Mouse (Mus musculus) heart, embryonic 14.5 days (tissue): ENCODE results near the gene Srebf2. TPM values are rescaled to one million over a fixed set of nuclear protein-coding genes. Genes with fewer than 3 reads are reported as not detected.
A peak's percentile ranks its signal among the peaks of the same experiment; 100 is the strongest.

Experiments used
- ATAC-seq: fragments of 200-750 bp; cut with Nextera tagmentation; 2 replicates; pipeline ENCODE4 v1.8.0; 2017; ENCODE audit warnings: low read depth, moderate TSS enrichment; ENCODE audit not compliant: insufficient number of reproducible peaks, insufficient read depth, low FRiP score
- H3K27ac ChIP-seq, 2 experiments: fragments of 200-500 bp in 1 of 2; fragments of 300-500 bp in 1 of 2; sonication (generic) in 1 of 2; replicated peaks in 1 of 2; 2 replicates each; pipeline ENCODE4 v1.5.1; 2012 to 2014; ENCODE audit warnings: low read depth in 2 of 2, low read length in 2 of 2, control low read depth in 1 of 2, mild to moderate bottlenecking in 1 of 2, mixed read lengths in 1 of 2; ENCODE audit not compliant: control insufficient read depth in 1 of 2, insufficient read depth in 1 of 2
- H3K27me3 ChIP-seq: fragments of 300-500 bp; sonication (generic); 2 replicates; pipeline ENCODE4 v1.6.1; 2014; ENCODE audit warnings: mild to moderate bottlenecking, low read length, control low read depth; ENCODE audit not compliant: control insufficient read depth, insufficient read depth
- H3K36me3 ChIP-seq: fragments of 300-500 bp; sonication (generic); 2 replicates; pipeline ENCODE4 v1.6.1; 2014; ENCODE audit warnings: mild to moderate bottlenecking, control low read depth, low read length, mixed read lengths; ENCODE audit not compliant: control insufficient read depth, insufficient read depth
- H3K4me1 ChIP-seq, 2 experiments: fragments of 200-500 bp in 1 of 2; fragments of 300-500 bp in 1 of 2; sonication (generic) in 1 of 2; 2 replicates each; pipeline ENCODE4 v1.6.1; 2012 to 2014; ENCODE audit warnings: low read length in 2 of 2, control low read depth in 1 of 2, mixed read lengths in 1 of 2; ENCODE audit not compliant: control insufficient read depth in 2 of 2, insufficient read depth in 2 of 2
- H3K4me2 ChIP-seq: fragments of 300-500 bp; sonication (generic); 2 replicates; pipeline ENCODE4 v1.6.1; 2014; ENCODE audit warnings: mild to moderate bottlenecking, low read length
- H3K4me3 ChIP-seq, 2 experiments: fragments of 200-500 bp in 1 of 2; fragments of 300-500 bp in 1 of 2; sonication (generic) in 1 of 2; 2 replicates each; pipeline ENCODE4 v1.5.1; 2012 to 2014; ENCODE audit warnings: low read length in 2 of 2, mild to moderate bottlenecking in 2 of 2, control low read depth in 1 of 2, low read depth in 1 of 2, moderate library complexity in 1 of 2; ENCODE audit not compliant: control insufficient read depth in 1 of 2, insufficient read depth in 1 of 2
- H3K9ac ChIP-seq: fragments of 300-500 bp; sonication (generic); 2 replicates; pipeline ENCODE4 v1.6.1; 2014; ENCODE audit warnings: mild to moderate bottlenecking, low read length
- H3K9me3 ChIP-seq: fragments of 300-500 bp; sonication (generic); 2 replicates; pipeline ENCODE4 v1.6.1; 2016; ENCODE audit warnings: low read length, control low read depth; ENCODE audit not compliant: control insufficient read depth
- WGBS: fragments of 180-500 bp; shearing (Covaris S2); extraction: QIAGEN DNeasy Blood & Tissue Kit; methylation state at CpG from one replicate; pipeline ENCODE4 v1.1.7; 2014; 5-methylcytosine and 5-hydroxymethylcytosine counted together
- polyA plus RNA-seq: library from polyadenylated mRNA; unstranded; fragments of >200 nt; fragmentation: Nextera tagmentation; extraction: Ambion mirVana; gene quantifications from 2 replicates; pipeline ENCODE4 v1.2.1, GENCODE M21; 2014

The Srebf2 gene
- polyA plus RNA-seq, 1 experiment from 2014 or later = 59.8 TPM

- no peaks in the 10 kb centered on the region for H3K9me3 ChIP-seq
- peaks cover 21 to 26% of the 10 kb centered on the region in 2 experiments for H3K4me1 ChIP-seq
- H3K27ac ChIP-seq = peak overlapping the region; percentile 83 to 88
- H3K9ac ChIP-seq = peak overlapping the region; percentile 82
- 0 out of 2 replicates have a peak, but pooled peaks cover 4% of the 10 kb centered on the region for H3K36me3 ChIP-seq
- peak overlapping the region; percentile 54 to 77 for H3K4me3 ChIP-seq
- H3K4me2 ChIP-seq = peak overlapping the region; percentile 89
- peak; percentile 2; the same call in 1 of the 2 replicates for ATAC-seq
- WGBS = 1% methylated on average over 33 of the region's 50 CpGs
- H3K27me3 ChIP-seq = no peaks in the 10 kb centered on the region
Observed at GRCm38 (mm10) chr15:82147611-82148111, 680 bp downstream of the Srebf2 start.

GRCm38 (mm10) chr15:82148510-82148911, 1.5 kb downstream of the Srebf2 start:
- peak overlapping the region; percentile 82 for H3K9ac ChIP-seq
- H3K4me1 ChIP-seq = peaks cover 21 to 26% of the 10 kb centered on the region in 2 experiments
- peak overlapping the region; percentile 89 for H3K4me2 ChIP-seq
- H3K27me3 ChIP-seq = no peaks in the 10 kb centered on the region
- peak overlapping the region; percentile 54 to 77 for H3K4me3 ChIP-seq
- H3K9me3 ChIP-seq = no peaks in the 10 kb centered on the region
- ATAC-seq = no peak
- 31% methylated on average over 9 of the region's 9 CpGs for WGBS
- 0 out of 2 replicates have a peak, but pooled peaks cover 4% of the 10 kb centered on the region for H3K36me3 ChIP-seq
- H3K27ac ChIP-seq = no peak overlapping the region

GRCm38 (mm10) chr15:82150042-82150441, 3.1 kb downstream of the Srebf2 start:
- Histone ChIP-seq H3K9me3 (no peaks in the 10 kb centered on the region), H3K4me1 (peaks cover 22 to 31% of the 10 kb centered on the region in 2 experiments)
- no peak for ATAC-seq

GRCm38 (mm10) chr15:82151176-82151575, 4.2 kb downstream of the Srebf2 start:
- Histone ChIP-seq H3K9me3 (no peaks in the 10 kb centered on the region), H3K36me3 (0 out of 2 replicates have a peak, but pooled peaks cover 4% of the 10 kb centered on the region), H3K4me2 (no peak overlapping the region), H3K27me3 (no peaks in the 10 kb centered on the region), H3K9ac (no peak overlapping the region), H3K4me1 (peaks cover 15 to 23% of the 10 kb centered on the region in 2 experiments), H3K27ac (no peak overlapping the region), H3K4me3 (no peak overlapping the region)
- no peak for ATAC-seq
- 91% methylated on average over 4 of the region's 4 CpGs for WGBS

More at GRCm38 (mm10) chr15:82150042-82150441, 3.1 kb downstream of the Srebf2 start:
- Histone ChIP-seq H3K36me3 (0 out of 2 replicates have a peak, but pooled peaks cover 4% of the 10 kb centered on the region), H3K27me3 (no peaks in the 10 kb centered on the region), H3K9ac (no peak overlapping the region), H3K4me3 (no peak overlapping the region), H3K27ac (no peak overlapping the region), H3K4me2 (no peak overlapping the region)

- no peak for ATAC-seq
- no peak overlapping the region for H3K4me2 ChIP-seq
- WGBS = 81% methylated on average over 12 of the region's 12 CpGs
Observed at GRCm38 (mm10) chr15:82152022-82152421, 5.0 kb downstream of the Srebf2 start.

GRCm38 (mm10) chr15:82152435-82152834, 5.5 kb downstream of the Srebf2 start:
- Histone ChIP-seq H3K4me3 (no peak overlapping the region), H3K27ac (no peak overlapping the region), H3K9ac (no peak overlapping the region), H3K4me2 (no peak overlapping the region), H3K27me3 (no peaks in the 10 kb centered on the region), H3K9me3 (no peaks in the 10 kb centered on the region), H3K36me3 (0 out of 2 replicates have a peak, but pooled peaks cover 6% of the 10 kb centered on the region), H3K4me1 (peaks cover 12 to 19% of the 10 kb centered on the region in 2 experiments)
- no peak for ATAC-seq
- WGBS = 85% methylated on average over 7 of the region's 7 CpGs

More at GRCm38 (mm10) chr15:82152022-82152421, 5.0 kb downstream of the Srebf2 start:
- Histone ChIP-seq H3K9ac (no peak overlapping the region), H3K27ac (no peak overlapping the region), H3K4me3 (no peak overlapping the region), H3K36me3 (0 out of 2 replicates have a peak, but pooled peaks cover 4% of the 10 kb centered on the region), H3K27me3 (no peaks in the 10 kb centered on the region), H3K4me1 (peaks cover 12 to 19% of the 10 kb centered on the region in 2 experiments), H3K9me3 (no peaks in the 10 kb centered on the region)

- Histone ChIP-seq H3K36me3 (0 out of 2 replicates have a peak, but pooled peaks cover 3% of the 10 kb centered on the region), H3K9me3 (no peaks in the 10 kb centered on the region), H3K4me3 (no peak overlapping the region), H3K4me2 (no peak overlapping the region), H3K27me3 (no peaks in the 10 kb centered on the region), H3K9ac (no peak overlapping the region), H3K4me1 (peaks cover 15 to 28% of the 10 kb centered on the region in 2 experiments), H3K27ac (no peak overlapping the region)
- ATAC-seq = no peak
- WGBS = 92% methylated on average over 6 of the region's 6 CpGs
Observed at GRCm38 (mm10) chr15:82156298-82156697, 9.3 kb downstream of the Srebf2 start.
